Mouse (Mus musculus): ENCODE results near the gene Stmn1. TPM values are rescaled to one million over a fixed set of nuclear protein-coding genes. Genes with fewer than 3 reads are reported as not detected.

Gene Stmn1
- total RNA-seq, 2 experiments from 2014 or later = 1,227 to 1,286 TPM

DNA sequence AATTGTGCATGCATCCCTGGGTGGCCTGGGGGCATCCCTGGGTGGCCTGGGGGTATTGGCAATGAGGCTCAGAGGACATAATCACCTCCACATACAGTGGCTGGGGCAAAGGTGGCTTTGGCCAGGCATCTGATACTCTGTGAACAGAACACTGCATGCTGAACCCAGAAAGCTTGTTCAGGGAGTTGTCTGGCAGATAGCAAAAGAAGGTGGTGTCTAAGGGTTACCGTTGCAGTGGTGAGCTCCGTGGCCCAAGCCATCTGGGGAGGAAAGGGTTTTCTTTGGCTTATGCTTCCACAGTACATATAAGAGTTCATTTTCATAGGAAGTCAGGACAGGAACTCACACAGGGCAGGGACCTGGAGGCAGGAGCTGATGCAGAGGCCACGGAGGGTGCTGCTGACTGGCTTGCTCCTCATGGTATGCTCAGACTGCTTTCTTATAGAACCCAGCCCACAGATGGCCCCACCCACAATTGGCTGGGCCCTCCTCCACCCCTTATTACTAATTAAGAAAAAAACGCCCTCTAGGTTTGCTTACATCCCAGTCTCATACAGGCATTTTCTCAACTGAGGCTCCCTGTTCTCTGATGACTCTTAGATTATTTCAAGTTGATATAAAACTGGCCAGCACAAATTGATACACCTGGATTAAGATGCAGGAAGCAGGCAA, 35.7 kb downstream of the Stmn1 start:
- intact Hi-C loops (cut with DNase I) = no loop called here
- no peak for DNase-seq (ENCODE audit: low spot score in 2 of 2)

DNA sequence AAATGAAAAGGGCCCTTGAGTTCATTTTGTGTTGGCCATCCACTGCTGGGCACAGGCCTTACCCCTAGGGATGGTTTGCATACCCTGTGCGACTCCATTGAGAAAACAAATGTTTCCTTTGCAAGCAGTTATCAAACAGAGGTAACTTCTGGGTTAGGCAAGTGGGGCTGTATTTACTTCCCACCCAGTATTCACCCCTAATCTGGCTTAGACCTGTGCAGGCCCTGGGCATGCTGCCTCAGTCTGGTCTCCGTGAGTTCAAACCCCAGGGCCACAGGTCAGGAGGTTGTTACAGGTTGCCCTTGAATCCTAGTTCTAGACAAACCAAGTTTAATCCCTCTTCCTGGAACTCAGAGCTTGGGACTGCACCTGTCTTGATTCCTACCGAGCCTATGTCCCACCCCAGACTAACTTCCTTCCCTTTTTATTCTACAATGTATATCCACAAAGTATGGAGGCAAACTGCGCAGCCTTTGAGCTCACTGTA, 37.2 kb downstream of the Stmn1 start:
- intact Hi-C loops (cut with DNase I) = no loop called here
- DNase-seq (ENCODE audit: low spot score in 2 of 2) = no peak

DNA sequence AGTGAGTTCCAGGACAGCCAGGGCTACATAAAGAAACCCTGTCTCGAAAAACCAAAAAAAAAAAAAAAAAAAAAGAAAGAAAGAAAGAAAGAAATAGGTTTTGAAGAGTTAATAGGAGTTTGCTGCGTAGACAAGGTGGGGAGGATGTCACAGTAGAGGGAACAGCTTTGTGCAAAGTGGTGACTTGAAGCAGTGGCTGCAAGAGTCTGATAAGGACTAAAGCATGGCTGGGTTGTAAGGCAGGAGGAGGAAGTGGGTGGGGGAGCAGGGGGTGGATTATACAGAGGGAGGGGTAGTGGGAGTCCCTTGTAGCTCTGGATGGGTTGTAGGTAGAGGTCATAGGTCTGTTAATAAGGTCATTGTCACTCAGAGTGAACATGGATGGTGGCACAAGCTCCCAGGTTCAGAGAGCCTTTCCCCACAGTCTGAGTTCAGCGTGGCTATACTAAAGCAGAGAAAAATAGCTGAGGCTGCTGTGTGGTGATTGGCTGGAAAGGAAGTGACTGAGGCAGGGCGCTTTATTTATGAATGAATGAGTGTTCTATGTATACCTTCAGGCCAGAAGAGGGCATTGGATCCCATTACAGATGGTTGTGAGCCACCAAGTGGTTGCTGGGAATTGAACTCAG, 38.0 kb downstream of the Stmn1 start:
- intact Hi-C loops (cut with DNase I) = no loop called here
- DNase-seq (ENCODE audit: low spot score in 2 of 2) = no peak

DNA sequence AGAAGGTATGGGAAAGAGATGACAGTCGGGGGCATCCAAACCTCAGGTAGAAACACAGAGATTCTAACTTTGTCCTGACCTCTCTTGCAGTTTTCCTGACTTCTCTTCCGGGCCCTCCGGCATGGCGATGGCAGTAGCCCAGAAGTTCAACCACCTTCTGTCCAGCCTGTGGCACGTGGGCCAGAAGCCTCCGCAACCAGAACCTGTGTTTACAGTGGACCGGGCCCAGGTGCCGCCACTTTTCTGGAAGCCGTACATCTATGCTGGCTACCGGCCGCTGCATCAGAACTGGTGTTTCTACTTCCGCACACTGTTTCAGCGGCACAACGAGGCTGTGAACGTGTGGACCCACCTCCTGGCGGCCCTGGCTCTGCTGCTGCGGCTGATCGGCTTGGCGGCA, 38.6 kb downstream of the Stmn1 start:
- DNase-seq (ENCODE audit: low spot score in 2 of 2) = no peak
- intact Hi-C loops (cut with DNase I) = no loop called here

DNA sequence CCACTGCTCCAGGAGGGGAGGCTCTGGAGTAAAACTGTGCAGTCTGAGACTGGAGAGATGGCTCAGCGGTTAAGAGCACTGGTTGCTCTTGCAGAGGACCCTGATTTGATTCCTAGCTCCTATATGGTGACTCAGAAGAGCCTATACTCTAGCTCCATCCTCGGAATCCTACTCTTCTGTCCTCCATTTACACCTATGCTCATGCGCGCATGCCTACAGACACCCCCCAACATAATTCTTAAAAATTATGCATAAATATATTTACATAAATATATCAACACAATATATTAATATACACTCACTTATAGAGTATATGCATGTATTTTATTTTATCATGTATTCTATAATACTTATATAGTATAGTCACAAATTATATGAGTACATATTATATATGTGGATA, 42.3 kb downstream of the Stmn1 start:
- intact Hi-C loops (cut with DNase I) = no loop called here
- no peak for DNase-seq (ENCODE audit: low spot score in 2 of 2)

DNA sequence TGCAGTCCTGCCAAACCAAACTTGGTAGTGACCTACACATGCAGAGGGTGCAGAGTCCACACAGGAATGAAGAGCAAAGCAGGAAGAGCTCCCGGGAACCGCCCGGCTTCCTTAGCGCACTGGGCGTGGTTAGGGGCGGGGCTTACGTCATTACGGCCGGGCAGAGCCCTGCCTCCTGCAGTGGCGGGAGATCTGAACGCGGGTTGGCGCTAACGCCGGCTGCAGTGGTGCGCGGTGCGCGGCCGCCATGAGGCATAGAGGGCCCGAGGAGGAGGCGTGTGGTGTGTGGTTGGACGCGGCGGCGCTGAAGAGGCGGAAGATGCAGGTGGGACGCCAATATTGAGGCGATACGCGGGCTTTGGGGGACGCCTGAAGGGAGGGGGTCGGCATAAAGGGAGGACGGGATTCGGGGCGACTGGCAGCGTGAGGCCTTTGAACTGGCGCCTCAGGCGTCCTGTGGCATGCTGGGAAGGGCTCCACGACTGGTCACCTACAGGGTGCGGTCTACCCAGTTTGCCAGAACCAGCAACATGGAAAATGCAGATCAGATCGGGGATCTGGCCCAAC, 42.8 kb downstream of the Stmn1 start, which contains the start of gene Aunip:
Gene Aunip (plus strand): TSS at position 155 of the 567 bp plus-strand sequence.
- DNase-seq (ENCODE audit: low spot score in 2 of 2) = peak; percentile 82 to 87
- intact Hi-C loops (cut with DNase I) = no loop called here

DNA sequence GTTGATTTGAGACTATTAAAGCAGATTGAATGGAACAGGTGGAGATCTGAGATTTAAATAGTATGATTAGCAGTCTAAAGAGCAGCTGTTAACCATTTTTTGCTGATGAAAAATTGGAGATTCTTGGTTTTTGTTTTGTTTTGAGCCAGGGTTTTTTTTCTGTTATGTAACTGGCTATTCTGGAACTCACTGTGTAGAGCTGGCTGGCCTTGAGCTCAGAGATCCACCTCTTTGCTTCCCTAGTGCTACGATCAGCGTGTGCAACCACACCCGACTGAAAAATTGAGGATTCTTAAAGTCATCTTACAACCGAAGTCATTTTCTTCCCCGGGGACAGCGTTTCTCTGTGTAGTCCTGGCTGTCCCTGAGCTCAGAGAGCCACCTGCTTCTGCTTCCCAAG, 43.6 kb downstream of the Stmn1 start:
- no peak for DNase-seq (ENCODE audit: low spot score in 2 of 2)
- intact Hi-C loops (cut with DNase I) = no loop called here

DNA sequence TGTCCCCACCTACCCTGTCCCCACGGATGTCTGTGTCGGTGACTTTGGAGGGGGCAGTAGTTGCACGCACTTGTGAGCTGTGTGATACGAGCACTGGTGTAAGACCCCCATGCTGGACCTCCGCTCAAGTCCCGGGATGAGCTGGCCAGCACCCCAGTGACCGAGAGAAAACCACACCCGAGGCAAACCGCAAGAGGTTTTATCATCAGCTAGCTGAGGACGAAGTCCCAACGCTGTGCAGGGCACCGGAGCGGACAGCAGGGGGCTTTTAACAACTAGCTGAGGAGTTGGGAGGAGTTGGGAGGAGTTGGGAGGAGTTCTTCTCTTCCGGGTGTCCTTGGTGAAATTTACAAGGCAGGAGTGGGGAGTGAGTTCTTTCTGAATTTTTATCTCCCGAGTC, 44.7 kb downstream of the Stmn1 start:
- peak; percentile 64 to 66 for DNase-seq (ENCODE audit: low spot score in 2 of 2)
- intact Hi-C loops (cut with DNase I) = no loop called here

DNA sequence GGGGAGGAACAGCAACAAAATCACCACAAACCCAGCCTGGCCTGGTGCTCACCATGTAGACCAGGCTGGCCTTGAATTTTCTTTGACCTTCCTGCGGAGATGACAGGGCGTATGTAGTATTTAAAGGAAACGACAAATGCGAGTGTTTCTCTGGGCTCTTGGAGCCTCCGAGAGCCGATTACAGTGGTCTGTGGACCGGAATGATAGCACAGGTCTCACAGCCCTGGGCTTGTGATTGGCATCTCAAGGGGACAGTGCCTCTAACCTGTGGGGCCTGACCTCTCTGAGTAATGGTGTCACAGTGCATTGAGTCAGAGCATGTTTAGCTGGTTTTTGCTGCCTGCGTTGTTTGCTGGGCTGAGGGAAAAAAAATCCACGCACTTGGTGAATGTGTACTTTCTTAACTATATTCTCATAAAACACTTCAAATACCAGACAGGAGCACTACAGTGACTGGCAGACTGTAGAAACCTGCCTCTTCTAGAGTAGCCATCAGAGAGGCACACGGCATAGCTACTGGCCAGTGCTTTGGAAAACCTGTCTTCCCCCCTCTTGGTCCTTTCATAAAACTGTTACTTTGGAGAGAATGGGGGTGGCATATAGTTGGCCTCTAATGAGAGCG, 46.3 kb downstream of the Stmn1 start:
- DNase-seq (ENCODE audit: low spot score in 2 of 2) = no peak

DNA sequence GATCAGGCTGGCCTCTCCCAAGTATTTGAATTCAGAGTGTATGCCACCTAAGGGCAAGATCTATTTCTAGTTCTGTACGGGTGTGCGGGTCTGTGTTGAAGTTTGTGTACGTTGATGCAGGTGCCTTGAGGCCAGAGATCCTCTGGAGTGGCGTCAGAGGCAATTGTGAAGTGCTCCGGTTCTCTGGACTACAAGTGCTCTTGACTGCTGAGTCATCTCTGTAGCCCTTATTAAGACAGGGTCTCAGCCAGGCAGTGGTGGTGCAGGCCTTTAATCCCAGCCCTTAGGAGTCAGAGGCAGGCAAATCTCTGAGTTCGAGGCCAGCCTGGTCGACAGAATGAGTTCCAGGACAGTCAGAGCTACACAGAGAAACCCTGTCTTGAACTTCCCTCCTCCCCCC, 47.5 kb downstream of the Stmn1 start:
- intact Hi-C loops (cut with DNase I) = no loop called here
- no peak for DNase-seq (ENCODE audit: low spot score in 2 of 2)

More for the DNA sequence above, 46.3 kb downstream of the Stmn1 start:
- intact Hi-C loops (cut with DNase I) = no loop called here

DNA sequence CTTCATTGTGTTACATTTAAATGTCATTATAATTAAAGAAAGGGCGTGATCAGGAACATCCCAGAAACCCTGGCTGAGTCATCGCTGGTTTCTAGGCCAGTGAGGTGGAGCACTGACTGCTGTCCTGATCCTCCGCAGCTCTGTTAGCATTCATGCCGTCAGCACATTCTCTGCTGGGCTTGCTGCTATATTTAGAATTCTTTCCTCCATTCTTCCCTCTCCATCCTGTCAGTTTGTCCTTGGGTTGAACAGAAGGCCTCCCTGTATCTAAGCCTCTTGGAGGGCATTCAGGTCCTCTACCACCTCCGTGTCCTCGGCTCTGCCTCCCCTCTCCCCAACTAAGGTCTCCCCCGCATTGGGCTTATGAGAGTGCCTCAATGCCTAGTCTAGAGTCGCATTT, 48.9 kb downstream of the Stmn1 start:
- intact Hi-C loops (cut with DNase I) = no loop called here
- peak; percentile 57 to 68 for DNase-seq (ENCODE audit: low spot score in 2 of 2)

DNA sequence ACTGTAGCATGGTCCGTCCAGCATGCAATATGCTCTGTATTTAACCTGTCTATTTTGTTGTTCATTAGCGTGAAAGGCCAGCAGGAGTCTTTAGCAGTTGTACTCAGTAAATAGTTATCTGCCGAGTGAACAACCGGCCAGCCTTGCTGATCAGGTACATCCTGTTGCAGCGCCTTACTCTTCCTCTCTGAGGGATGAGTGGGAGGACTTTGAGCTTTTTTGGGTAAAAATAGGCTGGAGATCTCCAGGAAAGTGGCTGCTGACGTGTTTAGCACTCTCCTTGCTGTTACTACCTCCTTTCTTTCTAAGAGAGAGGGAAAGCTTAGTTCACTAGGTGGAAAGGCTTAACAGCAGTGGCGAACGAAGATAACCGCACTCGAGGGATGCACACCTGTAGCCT, 49.6 kb downstream of the Stmn1 start:
- peak in 1 of 2 experiments; percentile 46 for DNase-seq (ENCODE audit: low spot score in 2 of 2)
- intact Hi-C loops (cut with DNase I) = no loop called here

DNA sequence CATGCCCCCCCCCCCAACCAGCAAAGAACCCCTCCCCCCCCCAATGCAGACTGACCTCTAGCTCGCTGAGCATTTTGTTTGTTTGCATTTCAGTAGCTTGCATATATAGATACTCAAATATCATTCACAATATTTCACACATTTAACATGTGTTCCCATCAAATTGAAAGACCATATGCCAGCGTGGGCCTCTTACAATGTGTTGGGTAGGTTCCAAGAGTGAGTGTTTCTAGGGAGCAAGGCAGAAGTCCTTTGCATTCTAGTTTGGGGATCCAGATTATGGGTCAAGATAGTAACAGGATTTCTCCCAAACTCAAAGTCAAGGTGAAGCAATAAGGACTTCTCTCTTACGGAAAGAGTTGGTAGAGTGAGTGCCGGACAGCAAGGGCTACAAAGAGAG, 50.4 kb downstream of the Stmn1 start:
- intact Hi-C loops (cut with DNase I) = no loop called here
- DNase-seq (ENCODE audit: low spot score in 2 of 2) = peak in 1 of 2 experiments; percentile 43

DNA sequence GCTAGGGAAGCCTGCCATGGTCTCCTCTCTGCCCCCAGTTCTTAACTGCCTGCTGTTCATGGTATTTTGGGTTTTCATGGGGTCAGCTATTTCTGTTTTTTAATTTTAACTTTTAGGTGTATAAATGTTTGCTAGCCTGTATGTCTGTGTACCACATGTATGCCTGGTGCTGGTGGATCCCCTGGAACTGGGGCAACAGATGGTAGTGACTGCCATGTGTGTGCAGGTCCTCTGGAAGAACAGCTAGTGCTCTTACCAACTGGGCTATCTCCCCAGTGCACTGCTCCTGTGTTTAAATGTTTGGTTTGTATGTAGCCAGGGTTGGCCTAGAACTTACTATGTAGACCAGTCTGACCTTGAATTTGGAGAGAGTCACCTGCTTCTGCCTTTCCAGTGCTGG, 51.2 kb downstream of the Stmn1 start:
- intact Hi-C loops (cut with DNase I) = no loop called here
- peak in 1 of 2 experiments; percentile 62 for DNase-seq (ENCODE audit: low spot score in 2 of 2)

Small RNAs within 50 kb of the gene (microRNA-seq; reads per million reads assigned to microRNA genes)
- gene Gm23634 = 0.67 to 2.4 reads per million in 2 experiments

Other genes with a start within 250 kb of the Stmn1 start
- not detected for gene Catsper4, start 240.9 kb upstream of the Stmn1 start, total RNA-seq (2021)
- gene Cnksr1, start 229.9 kb upstream of the Stmn1 start, total RNA-seq (2021) = under 1 TPM in 1 of 2 experiments, not detected in 1; 0.24 TPM
- gene E130218I03Rik, start 224.7 kb upstream of the Stmn1 start, total RNA-seq (2021) = not detected
- gene Zfp593, start 222.7 kb upstream of the Stmn1 start, total RNA-seq (2021) = 10 to 100 TPM in 1 of 2 experiments, 1 to 10 TPM in 1; 10.0 to 12.5 TPM
- gene Gm30191, start 221.4 kb upstream of the Stmn1 start, total RNA-seq (2021) = not detected
- gene Grrp1, start 214.2 kb upstream of the Stmn1 start, total RNA-seq (2021) = 1 to 10 TPM; 3.8 to 4.3 TPM
- gene Pdik1l, start 180.4 kb upstream of the Stmn1 start, total RNA-seq (2021) = 10 to 100 TPM; 16.1 to 16.4 TPM
- under 1 TPM; 0.40 to 0.86 TPM for gene Trim63, start 153.2 kb upstream of the Stmn1 start, total RNA-seq (2021)
- under 1 TPM in 1 of 2 experiments, not detected in 1; 0.17 TPM for gene Slc30a2, start 125.1 kb upstream of the Stmn1 start, total RNA-seq (2021)
- gene Extl1, start 84.5 kb upstream of the Stmn1 start, total RNA-seq (2021) = 10 to 100 TPM; 52.3 to 53.7 TPM
- gene Pafah2, start 72.0 kb upstream of the Stmn1 start, total RNA-seq (2021) = 10 to 100 TPM; 10.9 to 12.3 TPM
- gene Paqr7, start 28.4 kb downstream of the Stmn1 start, total RNA-seq (2021) = 10 to 100 TPM; 54.6 to 55.8 TPM
- gene Aunip, start 42.7 kb downstream of the Stmn1 start, total RNA-seq (2021) = under 1 TPM; 0.53 to 0.55 TPM
- 10 to 100 TPM; 69.4 to 71.9 TPM for gene Mtfr1l, start 67.1 kb downstream of the Stmn1 start, total RNA-seq (2021)
- gene Selenon, start 83.8 kb downstream of the Stmn1 start, total RNA-seq (2021) = 10 to 100 TPM; 19.2 to 20.1 TPM
- gene Man1c1, start 236.0 kb downstream of the Stmn1 start, total RNA-seq (2021) = 10 to 100 TPM; 33.7 to 38.0 TPM

Data from left cerebral cortex, postnatal 14 days (tissue).